Mouse (Mus musculus): ENCODE measurements around the gene Ndst2. TPM values are rescaled to one million over a fixed set of nuclear protein-coding genes. Genes with fewer than 3 reads are reported as not detected.
"Not testable (repeated sequence)": the region's sequence is repeated elsewhere in the genome, so short reads cannot be mapped to it uniquely, and the experiment has no call there.

Ndst2 gene
- polyA plus RNA-seq, 1 experiment from 2014 or later: 16.7 TPM

GRCm38 (mm10) chr14:20708239-20708638 is 26.1 kb downstream of the Ndst2 start:
- Histone ChIP-seq H3K4me2 (ENCODE audit: low read length) (peak overlapping the region; percentile 85), H3K27me3 (replicated peaks; ENCODE audit: control insufficient read depth, insufficient read depth, low read length) (no peaks in the 10 kb centered on the region), H3K9ac (replicated peaks; ENCODE audit: low read depth, low read length) (peak overlapping the region; percentile 99), H3K9me3 (ENCODE audit: control insufficient read depth, low read length) (no peaks in the 10 kb centered on the region), H3K36me3 (ENCODE audit: control insufficient read depth, insufficient read depth) (peaks cover 12% of the 10 kb centered on the region), H3K27ac (ENCODE audit: low read length) (peak overlapping the region; percentile 84), H3K4me3 (replicated peaks; ENCODE audit: low read length) (peak overlapping the region; percentile 100), H3K4me1 (replicated peaks; ENCODE audit: control insufficient read depth, insufficient read depth, low read length) (peaks cover 24% of the 10 kb centered on the region)
- no peak for ATAC-seq
- 4% methylated on average over 10 of the region's 10 CpGs for WGBS

DNA sequence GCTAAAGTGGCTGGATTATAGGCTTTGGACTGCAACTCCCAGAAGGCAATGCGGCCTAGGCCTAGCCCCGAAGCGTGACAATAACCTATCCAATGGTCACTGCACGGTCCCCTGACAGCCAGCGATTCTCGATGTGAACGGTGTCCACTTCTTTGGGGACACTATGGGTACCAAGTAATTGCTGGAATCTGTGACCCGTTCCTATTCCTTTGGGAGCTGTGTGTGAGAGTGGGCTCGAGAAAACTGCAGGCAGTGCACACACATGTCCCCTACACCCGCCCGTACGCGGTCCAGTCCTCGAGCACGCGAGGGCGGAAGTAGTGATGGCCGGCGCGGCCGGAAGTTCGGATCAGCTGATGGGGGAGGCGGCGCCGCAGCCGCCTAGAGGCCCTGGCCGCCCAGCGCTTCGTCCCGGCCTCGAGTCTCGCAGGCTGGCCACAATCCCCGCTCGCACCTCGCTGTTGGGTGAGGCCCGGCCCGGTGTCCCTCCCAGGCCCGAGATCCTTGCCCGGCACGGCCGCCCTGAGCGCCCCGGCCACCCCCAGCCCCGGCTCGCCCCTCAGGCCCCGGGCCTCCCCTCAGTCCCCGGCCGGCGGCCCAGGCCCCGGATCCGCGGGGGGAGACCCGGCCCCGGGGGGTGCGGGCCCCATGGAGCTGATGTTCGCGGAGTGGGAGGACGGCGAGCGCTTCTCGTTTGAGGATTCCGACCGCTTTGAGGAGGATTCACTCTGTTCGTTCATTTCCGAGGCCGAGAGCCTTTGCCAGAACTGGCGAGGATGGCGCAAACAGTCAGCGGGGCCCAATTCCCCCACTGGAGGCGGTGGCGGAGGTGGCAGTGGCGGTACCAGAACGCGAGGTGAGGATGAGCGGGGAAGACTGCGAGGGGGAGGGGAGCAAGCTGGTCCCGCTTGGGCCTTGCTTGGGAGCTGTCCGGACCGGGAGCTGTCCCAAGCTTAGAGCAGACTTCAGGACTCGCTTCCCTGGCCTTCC is 26.9 kb downstream of the Ndst2 start, which contains the start of gene Zswim8:
Zswim8 (plus strand) TSS at position 352 of the 990 bp plus-strand sequence.
- Histone ChIP-seq H3K4me3 (replicated peaks; ENCODE audit: low read length) (peak within 1 kb of the TSS; percentile 100), H3K27ac (ENCODE audit: low read length) (peak within 1 kb of the TSS; percentile 84), H3K9ac (replicated peaks; ENCODE audit: low read depth, low read length) (peak within 1 kb of the TSS; percentile 99), H3K4me2 (ENCODE audit: low read length) (peak within 1 kb of the TSS; percentile 85), H3K27me3 (replicated peaks; ENCODE audit: control insufficient read depth, insufficient read depth, low read length) (no peaks in the 10 kb centered on the region), H3K9me3 (ENCODE audit: control insufficient read depth, low read length) (no peaks in the 10 kb centered on the region), H3K36me3 (ENCODE audit: control insufficient read depth, insufficient read depth) (peaks cover 6% of the 10 kb centered on the region; the same call in 1 of the 2 replicates), H3K4me1 (replicated peaks; ENCODE audit: control insufficient read depth, insufficient read depth, low read length) (peaks cover 24% of the 10 kb centered on the region)
- peak; percentile 93 for ATAC-seq
- under 1% methylated on average over 80 of the region's 80 CpGs for WGBS

DNA sequence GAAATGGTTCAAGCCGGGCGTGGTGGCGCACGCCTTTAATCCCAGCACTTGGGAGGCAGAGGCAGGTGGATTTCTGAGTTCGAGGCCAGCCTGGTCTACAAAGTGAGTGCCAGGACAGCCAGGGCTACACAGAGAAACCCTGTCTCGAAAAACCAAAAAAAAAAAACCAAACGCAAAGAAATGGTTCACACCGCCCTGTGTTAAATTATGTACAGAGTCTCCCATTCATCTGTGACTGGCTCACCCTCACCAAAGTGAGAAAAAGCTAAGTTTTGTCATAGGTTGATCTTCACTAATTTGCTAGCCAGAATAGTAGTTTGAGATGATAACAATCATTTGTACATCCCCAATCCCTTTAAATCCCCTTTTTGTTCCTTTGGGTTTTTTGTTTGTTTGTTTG is 30.9 kb downstream of the Ndst2 start:
- WGBS: 10% methylated on average over 8 of the region's 8 CpGs
- H3K9ac ChIP-seq (replicated peaks; ENCODE audit: low read depth, low read length): peak overlapping the region; percentile 87
- H3K4me1 ChIP-seq (replicated peaks; ENCODE audit: control insufficient read depth, insufficient read depth, low read length): peaks cover 41% of the 10 kb centered on the region
- H3K4me2 ChIP-seq (ENCODE audit: low read length): peak overlapping the region; percentile 64
- H3K27me3 ChIP-seq (replicated peaks; ENCODE audit: control insufficient read depth, insufficient read depth, low read length); ATAC-seq; H3K9me3 ChIP-seq (ENCODE audit: control insufficient read depth, low read length); H3K36me3 ChIP-seq (ENCODE audit: control insufficient read depth, insufficient read depth): not testable (repeated sequence)
- peak overlapping the region; percentile 92 for H3K27ac ChIP-seq (ENCODE audit: low read length)
- H3K4me3 ChIP-seq (replicated peaks; ENCODE audit: low read length): peak overlapping the region; percentile 82

- no peaks in the 10 kb centered on the region for H3K9me3 ChIP-seq (ENCODE audit: control insufficient read depth, low read length)
- H3K4me3 ChIP-seq (replicated peaks; ENCODE audit: low read length): peak within 1 kb of the TSS; percentile 82
- peak within 1 kb of the TSS; percentile 92 for H3K27ac ChIP-seq (ENCODE audit: low read length)
- no peaks in the 10 kb centered on the region for H3K36me3 ChIP-seq (ENCODE audit: control insufficient read depth, insufficient read depth)
- H3K27me3 ChIP-seq (replicated peaks; ENCODE audit: control insufficient read depth, insufficient read depth, low read length): no peaks in the 10 kb centered on the region
- peak within 1 kb of the TSS; percentile 87 for H3K9ac ChIP-seq (replicated peaks; ENCODE audit: low read depth, low read length)
- WGBS: under 1% methylated on average over 61 of the region's 61 CpGs
- peak within 1 kb of the TSS; percentile 64 for H3K4me2 ChIP-seq (ENCODE audit: low read length)
- H3K4me1 ChIP-seq (replicated peaks; ENCODE audit: control insufficient read depth, insufficient read depth, low read length): peaks cover 43% of the 10 kb centered on the region
- peak; percentile 64 for ATAC-seq
These were observed 31.5 kb downstream of the Ndst2 start, which contains the start of gene Chchd1 for GRCm38 (mm10) chr14:20702741-20703381. Chchd1 (plus strand) TSS chr14:20703006.

- Histone ChIP-seq H3K4me3 (replicated peaks; ENCODE audit: low read length) (peak overlapping the region; percentile 82), H3K4me2 (ENCODE audit: low read length) (peak overlapping the region; percentile 64), H3K27me3 (replicated peaks; ENCODE audit: control insufficient read depth, insufficient read depth, low read length) (no peaks in the 10 kb centered on the region), H3K9ac (replicated peaks; ENCODE audit: low read depth, low read length) (peak overlapping the region; percentile 87), H3K36me3 (ENCODE audit: control insufficient read depth, insufficient read depth) (no peaks in the 10 kb centered on the region), H3K4me1 (replicated peaks; ENCODE audit: control insufficient read depth, insufficient read depth, low read length) (peaks cover 50% of the 10 kb centered on the region), H3K9me3 (ENCODE audit: control insufficient read depth, low read length) (no peaks in the 10 kb centered on the region), H3K27ac (ENCODE audit: low read length) (peak overlapping the region; percentile 92)
- 13% methylated on average over 15 of the region's 15 CpGs for WGBS
- peak; percentile 26 for ATAC-seq
These were observed 32.1 kb downstream of the Ndst2 start for GRCm38 (mm10) chr14:20702096-20702740.

DNA sequence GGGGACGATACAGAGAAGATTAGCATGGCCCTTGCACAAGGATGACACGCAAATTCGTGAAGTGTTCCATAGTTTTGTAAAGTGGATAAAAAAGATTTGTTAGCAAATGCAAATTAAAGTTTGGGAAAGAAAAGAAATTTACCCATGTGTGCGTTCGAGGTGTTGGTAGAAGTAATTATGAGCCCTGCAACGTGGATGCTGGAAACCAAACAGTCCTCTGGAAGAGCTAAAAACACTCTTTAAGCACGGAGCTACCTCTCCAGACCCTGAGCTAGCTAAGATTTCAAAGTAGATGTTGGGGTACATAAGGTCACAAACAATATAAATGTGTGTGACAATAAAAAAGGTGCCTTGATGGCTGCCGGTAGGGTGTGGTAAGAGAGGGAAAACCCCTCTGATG is 32.8 kb downstream of the Ndst2 start:
- Histone ChIP-seq H3K27ac (ENCODE audit: low read length) (no peak overlapping the region), H3K36me3 (ENCODE audit: control insufficient read depth, insufficient read depth) (no peaks in the 10 kb centered on the region), H3K9ac (replicated peaks; ENCODE audit: low read depth, low read length) (no peak overlapping the region; the same call in 1 of the 2 replicates), H3K27me3 (replicated peaks; ENCODE audit: control insufficient read depth, insufficient read depth, low read length) (no peaks in the 10 kb centered on the region), H3K9me3 (ENCODE audit: control insufficient read depth, low read length) (no peaks in the 10 kb centered on the region), H3K4me2 (ENCODE audit: low read length) (peak overlapping the region; percentile 64), H3K4me1 (replicated peaks; ENCODE audit: control insufficient read depth, insufficient read depth, low read length) (peaks cover 54% of the 10 kb centered on the region), H3K4me3 (replicated peaks; ENCODE audit: low read length) (peak overlapping the region; percentile 82; the same call in 1 of the 2 replicates)
- WGBS: 73% methylated on average over 8 of the region's 8 CpGs
- ATAC-seq: no peak

DNA sequence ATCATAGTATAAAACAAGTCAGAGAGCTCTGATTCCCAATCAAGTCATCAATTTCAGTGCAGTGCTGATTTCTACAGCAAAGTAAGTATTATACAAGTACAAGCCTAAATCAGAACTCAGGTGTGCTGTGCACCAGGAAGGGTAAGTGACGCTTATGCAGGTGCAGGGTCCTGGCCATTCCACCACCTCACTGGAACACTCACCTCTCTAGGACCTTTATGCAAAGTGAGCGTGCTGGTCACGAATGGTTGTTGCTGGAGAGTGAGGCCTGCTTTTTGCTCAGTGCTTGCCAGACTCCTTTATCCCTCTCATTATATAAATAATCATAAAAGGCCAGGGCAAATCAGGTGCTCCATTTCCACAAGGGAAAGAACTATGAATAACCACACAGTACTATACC is 34.0 kb downstream of the Ndst2 start:
- WGBS: 90% methylated on average over 3 of the region's 3 CpGs
- Histone ChIP-seq H3K4me1 (replicated peaks; ENCODE audit: control insufficient read depth, insufficient read depth, low read length) (peaks cover 63% of the 10 kb centered on the region), H3K4me2 (ENCODE audit: low read length) (no peak overlapping the region), H3K9ac (replicated peaks; ENCODE audit: low read depth, low read length) (no peak overlapping the region), H3K4me3 (replicated peaks; ENCODE audit: low read length) (no peak overlapping the region), H3K36me3 (ENCODE audit: control insufficient read depth, insufficient read depth) (no peaks in the 10 kb centered on the region), H3K27me3 (replicated peaks; ENCODE audit: control insufficient read depth, insufficient read depth, low read length) (no peaks in the 10 kb centered on the region), H3K9me3 (ENCODE audit: control insufficient read depth, low read length) (no peaks in the 10 kb centered on the region), H3K27ac (ENCODE audit: low read length) (no peak overlapping the region)
- ATAC-seq: no peak

GRCm38 (mm10) chr14:20698515-20698914 is 35.8 kb downstream of the Ndst2 start:
- Histone ChIP-seq H3K4me1 (replicated peaks; ENCODE audit: control insufficient read depth, insufficient read depth, low read length) (peaks cover 66% of the 10 kb centered on the region), H3K4me3 (replicated peaks; ENCODE audit: low read length) (no peak overlapping the region), H3K9me3 (ENCODE audit: control insufficient read depth, low read length) (no peaks in the 10 kb centered on the region)

More at GRCm38 (mm10) chr14:20698515-20698914, 35.8 kb downstream of the Ndst2 start:
- H3K4me2 ChIP-seq (ENCODE audit: low read length): peak overlapping the region; percentile 81; the same call in 1 of the 2 replicates
- peaks cover 4% of the 10 kb centered on the region for H3K36me3 ChIP-seq (ENCODE audit: control insufficient read depth, insufficient read depth)
- H3K9ac ChIP-seq (replicated peaks; ENCODE audit: low read depth, low read length): no peak overlapping the region; the same call in 1 of the 2 replicates
- 84% methylated on average over 2 of the region's 2 CpGs for WGBS
- ATAC-seq: no peak
- no peak overlapping the region for H3K27ac ChIP-seq (ENCODE audit: low read length)
- H3K27me3 ChIP-seq (replicated peaks; ENCODE audit: control insufficient read depth, insufficient read depth, low read length): no peaks in the 10 kb centered on the region
